Mouse (Mus musculus) small intestine, adult 2 months (tissue): Measurements from ENCODE around the gene Hipk3.

Experiments used
- CTCF ChIP-seq: fragments of 200-500 bp; IDR thresholded peaks from 2 replicates; pipeline ENCODE4 v1.5.1; 2012; ENCODE audit warnings: low read depth, mild to moderate bottlenecking, control low read depth, inconsistent platforms, low read length, moderate library complexity, mixed read lengths; ENCODE audit not compliant: insufficient replicate concordance, insufficient read length; ENCODE audit errors: extremely low read depth
- POLR2A ChIP-seq: fragments of 200-500 bp; IDR thresholded peaks from 2 replicates; pipeline ENCODE4 v1.6.1; 2012; ENCODE audit warnings: low read depth, mild to moderate bottlenecking, control low read depth, inconsistent platforms, low read length, moderate library complexity

GRCm38 (mm10) chr2:104497231-104497630, 3.0 kb upstream of the Hipk3 start:
- no peak for TF ChIP-seq CTCF
- TF ChIP-seq POLR2A: no peak
